8 mouse cellular contexts compared by ENCODE assay signal in genomic region chr7:98729661-98730271, GRCm38 (mm10). TPM values are rescaled to one million over a fixed set of nuclear protein-coding genes. Genes with fewer than 3 reads are reported as not detected.
A peak's percentile ranks its signal among the peaks of the same experiment; 100 is the strongest.
DNase-seq lines count a peak whose midpoint lies in the region; ATAC-seq and TF ChIP-seq lines count a peak whose summit lies in the region.

No protein-coding gene starts in this region.

- peak overlapping the region; percentile 43; the same call in 1 of the 2 replicates for H3K9ac ChIP-seq in hindbrain, embryonic 13.5 days
- H3K9ac ChIP-seq in midbrain, embryonic 14.5 days (replicated peaks; ENCODE audit: low read length), result no peak overlapping the region; the same call in 1 of the 2 replicates
- H3K9ac ChIP-seq in heart, adult 2 months (ENCODE audit: low read depth, low read length), result no peak overlapping the region

- peak; percentile 8 for DNase-seq in kidney, adult 2 months
- DNase-seq in kidney, adult 11 months, result no peak
- peak; percentile 55 for DNase-seq in midbrain, embryonic 14.5 days
- no peak for DNase-seq in frontal cortex, postnatal 25 days (ENCODE audit: low spot score in 2 of 2)
- no peak for DNase-seq in layer of hippocampus, adult 9-11 months
- no peak for DNase-seq in heart, adult 2 months

- H3K27ac ChIP-seq in kidney, adult 2 months (ENCODE audit: insufficient read depth, low read depth, low read length), result no peak overlapping the region
- H3K27ac ChIP-seq in cortical plate, adult 2 months (ENCODE audit: insufficient read depth, low read length), result no peak overlapping the region
- H3K27ac ChIP-seq in hindbrain, embryonic 13.5 days, result no peak overlapping the region
- H3K27ac ChIP-seq in midbrain, embryonic 14.5 days (replicated peaks; ENCODE audit: low read depth, low read length), result no peak overlapping the region
- no peak overlapping the region for H3K27ac ChIP-seq in heart, adult 2 months

- intact Hi-C loops in heart, adult 2 months (cut with DNase I), result no loop called here

- peak overlapping the region; percentile 10; the same call in 1 of the 2 replicates for H3K4me3 ChIP-seq in kidney, adult 2 months (ENCODE audit: insufficient read depth, low read depth, low read length)
- peak overlapping the region; percentile 14 for H3K4me3 ChIP-seq in cortical plate, adult 2 months (ENCODE audit: insufficient read depth, low read length)
- H3K4me3 ChIP-seq in hindbrain, embryonic 13.5 days, result peak overlapping the region; percentile 19
- H3K4me3 ChIP-seq in midbrain, embryonic 14.5 days (replicated peaks; ENCODE audit: low read depth, low read length), result peak overlapping the region; percentile 14; the same call in 1 of the 2 replicates
- no peak overlapping the region for H3K4me3 ChIP-seq in heart, adult 2 months

- TF ChIP-seq CTCF in kidney, adult 2 months (conservative IDR thresholded peaks at IDR 0.05; ENCODE audit: insufficient read depth, insufficient read length, low read depth, low read length), result no peak
- TF ChIP-seq CTCF in cortical plate, adult 2 months (IDR thresholded peaks at IDR 0.05; ENCODE audit: extremely low read depth, insufficient read depth, low read length), result no peak
- no peak for TF ChIP-seq CTCF in heart, adult 2 months (IDR thresholded peaks at IDR 0.05)

- no peaks in the 10 kb centered on the region for H3K36me3 ChIP-seq in kidney, adult 2 months (ENCODE audit: control insufficient read depth, insufficient read depth, low read length)
- H3K36me3 ChIP-seq in hindbrain, embryonic 13.5 days, result no peaks in the 10 kb centered on the region
- no peaks in the 10 kb centered on the region for H3K36me3 ChIP-seq in midbrain, embryonic 14.5 days (ENCODE audit: control insufficient read depth, insufficient read depth, low read length)
- no peaks in the 10 kb centered on the region for H3K36me3 ChIP-seq in heart, adult 2 months (ENCODE audit: control insufficient read depth, insufficient read depth, low read length)

- no peak for TF ChIP-seq POLR2A in kidney, adult 2 months (IDR thresholded peaks at IDR 0.05; ENCODE audit: low read depth, low read length)
- no peak for TF ChIP-seq POLR2A in cortical plate, adult 2 months (IDR thresholded peaks at IDR 0.05; ENCODE audit: extremely low read depth, insufficient read depth, low read length)
- TF ChIP-seq POLR2A in heart, adult 2 months (IDR thresholded peaks at IDR 0.05; ENCODE audit: insufficient read depth, low read depth, low read length), result no peak

- no peak for ATAC-seq in hindbrain, embryonic 13.5 days (ENCODE audit: low FRiP score)
- ATAC-seq in midbrain, embryonic 14.5 days (ENCODE audit: low FRiP score, low TSS enrichment), result no peak

- H3K4me2 ChIP-seq in hindbrain, embryonic 13.5 days, result peak overlapping the region; percentile 48
- peak overlapping the region; percentile 46 for H3K4me2 ChIP-seq in midbrain, embryonic 14.5 days (ENCODE audit: low read length)

- TF ChIP-seq EP300 in heart, adult 2 months (IDR thresholded peaks at IDR 0.05; ENCODE audit: insufficient read depth, low read depth, low read length), result no peak

- H3K27me3 ChIP-seq in kidney, adult 2 months (replicated peaks; ENCODE audit: control insufficient read depth, insufficient read depth, low read length), result no peaks in the 10 kb centered on the region
- H3K27me3 ChIP-seq in hindbrain, embryonic 13.5 days, result peaks cover 5% of the 10 kb centered on the region; the same call in 1 of the 2 replicates
- H3K27me3 ChIP-seq in midbrain, embryonic 14.5 days (ENCODE audit: control insufficient read depth, insufficient read depth, low read length), result no peaks in the 10 kb centered on the region
- H3K27me3 ChIP-seq in heart, adult 2 months (ENCODE audit: control insufficient read depth, insufficient read depth, low read length), result no peaks in the 10 kb centered on the region

- WGBS in kidney, adult 2 months, result 19% methylated on average over 19 of the region's 19 CpGs
- WGBS in hindbrain, embryonic 13.5 days, result 17% methylated on average over 19 of the region's 19 CpGs
- WGBS in midbrain, embryonic 14.5 days, result 18% methylated on average over 19 of the region's 19 CpGs
- WGBS in heart, adult 2 months, result 44% methylated on average over 19 of the region's 19 CpGs

- no peaks in the 10 kb centered on the region for H3K9me3 ChIP-seq in hindbrain, embryonic 13.5 days
- no peaks in the 10 kb centered on the region for H3K9me3 ChIP-seq in midbrain, embryonic 14.5 days (ENCODE audit: control insufficient read depth, low read length)

- no peaks in the 10 kb centered on the region for H3K4me1 ChIP-seq in kidney, adult 2 months (ENCODE audit: control insufficient read depth, insufficient read depth, low read length)
- peaks cover 1% of the 10 kb centered on the region; the same call in 1 of the 2 replicates for H3K4me1 ChIP-seq in cortical plate, adult 2 months (ENCODE audit: control insufficient read depth, insufficient read depth, low read length)
- H3K4me1 ChIP-seq in hindbrain, embryonic 13.5 days (replicated peaks), result peaks cover 17% of the 10 kb centered on the region
- H3K4me1 ChIP-seq in midbrain, embryonic 14.5 days (ENCODE audit: control insufficient read depth, insufficient read depth, low read length), result peaks cover 4% of the 10 kb centered on the region; the same call in 1 of the 2 replicates
- no peaks in the 10 kb centered on the region for H3K4me1 ChIP-seq in heart, adult 2 months (ENCODE audit: control insufficient read depth, insufficient read depth, low read length)

- H3K79me2 ChIP-seq in heart, adult 2 months (replicated peaks; ENCODE audit: control insufficient read depth, insufficient read depth, low read length), result no peaks in the 10 kb centered on the region

RNA-seq across cellular contexts. Expression of gene Thap12, which starts 26.9 kb away (rescaled TPM):
- 12.3 and 13.3 TPM in 2 replicates for polyA plus RNA-seq in kidney, adult 2 months (2012; rRNA removed)
- 38.9 and 39.3 TPM in 2 replicates for polyA plus RNA-seq in cortical plate, adult 2 months (2012; rRNA removed)
- polyA plus RNA-seq in hindbrain, embryonic 13.5 days (2015; fragmentation: Nextera tagmentation; extraction: Ambion mirVana), result 45.9 and 49.4 TPM in 2 replicates
- polyA plus RNA-seq in midbrain, embryonic 14.5 days (2014; fragmentation: Nextera tagmentation; extraction: Ambion mirVana), result 42.0 and 61.6 TPM in 2 replicates
- 10 to 100 TPM; 71.5 to 80.7 TPM for total RNA-seq in heart, adult 2 months (2021)
- 18.0 and 41.5 TPM in 2 replicates for polyA plus RNA-seq in heart, adult 2 months (2012; rRNA removed)

Comparison
In these comparisons a context has a peak if more than half of its experiments do, and no peak if none do; other contexts are left out.
1. DNase-seq: peak in kidney, adult 2 months (single experiment) and midbrain, embryonic 14.5 days (single experiment); none in kidney, adult 11 months (single experiment), frontal cortex, postnatal 25 days (0 of 2), layer of hippocampus, adult 9-11 months (single experiment) and heart, adult 2 months (0 of 2).